Mouse (Mus musculus) thymus, postnatal 14 days (tissue): ENCODE measurements at regions not wholly inside any gene's neighbourhood (a gene's known extent, or its start where the extent isn't known, plus 50 kb on each side); places are given as distances from the start of the nearest gene placed in this dataset.
"Not testable (repeated sequence)": the region's sequence is repeated elsewhere in the genome, so short reads cannot be mapped to it uniquely, and the experiment has no call there.

Source experiments
- DNase-seq: peaks from one replicate; pipeline ENCODE4 v3.0.0; 2021

DNA sequence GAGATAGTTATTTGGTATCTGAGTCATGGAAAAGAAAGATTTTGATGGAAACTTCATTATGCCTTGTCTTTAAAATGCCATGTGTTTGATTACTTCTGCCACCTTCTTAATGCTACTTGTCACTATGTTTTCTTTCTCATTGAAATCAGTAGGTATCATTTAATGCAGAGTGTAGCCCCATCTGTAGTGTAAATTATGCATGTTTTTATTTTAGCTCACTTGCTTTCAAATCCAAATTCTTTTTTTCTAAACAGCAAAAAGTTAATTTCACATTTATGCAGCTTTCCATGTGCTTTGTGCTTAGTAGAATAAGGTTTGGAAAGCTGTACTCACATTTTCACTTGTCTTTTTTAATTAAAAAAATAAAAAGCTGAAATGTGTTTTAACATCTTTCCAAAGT is 748.0 kb upstream of the Epha7 start:
- DNase-seq = no peak

DNA sequence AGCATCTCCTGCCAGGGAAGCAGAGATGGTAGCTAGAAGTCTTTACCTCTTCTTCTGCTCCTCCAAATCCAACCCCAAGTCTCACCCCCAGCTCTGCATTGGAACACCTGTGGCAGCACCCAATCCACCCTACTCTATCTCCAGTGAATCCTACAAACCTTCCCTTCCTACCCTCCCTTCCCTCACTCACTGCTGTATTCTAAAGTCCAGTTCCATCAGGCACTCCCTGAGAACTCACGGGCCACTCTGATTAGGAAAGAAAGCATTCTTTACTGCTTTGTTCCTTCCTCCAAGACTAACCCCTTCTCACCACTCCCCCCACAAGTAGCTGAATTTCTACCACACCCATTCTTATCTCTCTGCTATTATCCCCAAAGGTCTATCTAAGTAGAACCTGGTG is 747.1 kb upstream of the Epha7 start:
- no peak for DNase-seq

DNA sequence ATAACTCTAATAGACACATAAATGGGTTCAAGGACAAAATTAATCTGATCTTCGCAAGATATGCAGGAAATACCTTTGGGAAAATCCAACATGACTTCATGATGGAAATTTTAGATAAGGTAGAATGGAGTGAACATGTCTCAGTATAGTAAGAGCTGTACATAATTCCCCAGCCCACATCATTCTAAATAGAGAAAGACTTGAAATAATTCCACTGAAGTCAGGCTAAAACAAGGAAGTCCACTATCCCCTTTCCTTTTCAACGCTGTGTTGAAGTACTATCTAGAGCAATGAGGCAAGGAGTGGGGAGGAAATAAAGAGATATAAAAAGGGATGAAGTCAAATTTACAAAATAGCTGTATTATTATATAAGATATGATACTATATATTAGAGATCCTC is 733.9 kb upstream of the Epha7 start:
- no peak for DNase-seq

DNA sequence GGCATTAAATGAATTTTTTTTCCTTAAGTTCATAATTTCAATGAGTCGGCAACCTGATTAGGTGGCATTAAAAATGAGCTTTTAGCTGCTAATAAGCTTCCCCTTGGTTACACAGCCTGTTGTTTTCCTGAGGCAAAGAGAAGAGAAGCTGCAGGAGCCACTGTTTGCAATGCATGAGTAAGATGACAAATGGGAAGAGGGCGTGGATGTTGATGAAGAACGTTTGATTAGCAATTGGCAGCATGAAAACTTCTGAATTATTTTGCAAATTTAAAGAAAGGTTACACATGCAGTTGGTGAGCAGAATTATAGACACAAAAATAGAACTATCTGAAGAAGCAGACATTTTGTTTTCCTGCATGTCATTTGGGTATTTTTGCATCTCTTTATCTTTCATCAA is 720.1 kb upstream of the Epha7 start:
- no peak for DNase-seq

GRCm38 (mm10) chr4:28143165-28143564 is 669.8 kb upstream of the Epha7 start:
- DNase-seq = no peak

DNA sequence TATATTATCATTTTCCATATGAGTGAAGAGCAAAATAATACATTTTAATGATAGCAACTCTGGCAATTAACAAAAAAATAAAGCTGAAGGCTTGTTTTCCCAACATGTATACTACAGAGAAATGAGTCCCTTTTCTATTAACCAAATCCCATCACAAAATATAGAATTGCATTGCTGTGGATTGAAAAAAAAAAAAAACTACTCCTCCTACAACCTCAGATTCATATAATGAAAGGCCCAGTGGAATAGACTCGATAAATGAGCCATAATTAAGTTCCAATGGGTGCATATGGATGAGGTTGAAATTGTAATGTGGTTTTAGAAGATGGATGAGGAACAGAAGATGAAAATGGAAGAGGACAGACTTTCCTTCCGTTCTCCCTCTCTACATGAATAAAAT is 657.8 kb upstream of the Epha7 start:
- no peak for DNase-seq

DNA sequence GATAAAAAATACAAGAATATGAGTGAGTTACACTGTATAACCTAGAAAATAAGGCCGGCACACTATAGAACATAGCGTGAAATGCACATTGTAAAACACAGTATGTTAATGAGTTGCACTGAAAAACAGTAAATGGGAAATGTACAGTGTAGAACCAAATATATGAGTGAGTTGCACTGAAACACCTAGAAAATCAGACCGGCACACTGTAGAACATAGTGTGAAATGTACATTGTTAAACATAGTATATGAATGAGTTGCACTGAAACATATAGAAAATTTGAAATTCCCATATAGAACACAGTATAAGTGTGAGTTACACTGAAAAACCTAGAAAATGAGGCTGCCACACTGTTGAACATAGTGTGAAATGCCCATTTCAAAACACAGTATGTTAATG is 636.2 kb upstream of the Epha7 start:
- DNase-seq = peak; percentile 38

DNA sequence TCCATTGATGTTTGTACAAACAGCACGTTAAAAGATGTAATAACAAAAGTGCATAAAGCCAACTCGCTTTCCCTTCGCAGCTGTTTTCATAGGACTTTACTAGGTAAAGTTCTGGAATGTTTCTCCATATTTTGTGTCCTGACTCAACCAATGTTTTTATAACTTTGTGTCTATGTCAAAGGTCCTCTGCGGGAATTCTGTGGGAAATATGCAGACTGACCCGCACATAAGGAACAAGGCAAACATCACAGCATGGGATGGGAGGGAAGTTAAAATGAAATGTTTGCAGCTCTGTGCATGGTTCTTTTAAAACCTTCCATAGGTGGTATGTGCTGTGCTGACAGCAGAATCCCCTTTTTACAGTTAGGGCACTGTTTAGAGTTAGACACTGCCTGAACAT is 622.1 kb upstream of the Epha7 start:
- no peak for DNase-seq

- no peak for DNase-seq
These were observed 585.2 kb upstream of the Epha7 start for GRCm38 (mm10) chr4:28227594-28228208.

GRCm38 (mm10) chr4:28235516-28235915 is 577.4 kb upstream of the Epha7 start:
- not testable (repeated sequence) for DNase-seq

- DNase-seq = no peak
These were observed 570.7 kb upstream of the Epha7 start for GRCm38 (mm10) chr4:28242272-28242671.
